Mouse (Mus musculus) layer of hippocampus, adult 18-20 months (tissue): Measurements from ENCODE around the gene Dmbt1. TPM values are rescaled to one million over a fixed set of nuclear protein-coding genes. Genes with fewer than 3 reads are reported as not detected.
"Not testable (repeated sequence)": the region's sequence is repeated elsewhere in the genome, so short reads cannot be mapped to it uniquely, and the experiment has no call there.

Experiments used
- DNase-seq, 2 experiments: peaks; one replicate each; pipeline ENCODE4 v3.0.0; 2022; ENCODE audit warnings: low spot score in 2 of 2
- total RNA-seq, 2 experiments: library from RNA; stranded (reverse); gene quantifications; 2 replicates each; pipeline ENCODE4 v1.2.3; 2021

The Dmbt1 gene
- total RNA-seq, 2 experiments from 2014 or later = not detected

DNA sequence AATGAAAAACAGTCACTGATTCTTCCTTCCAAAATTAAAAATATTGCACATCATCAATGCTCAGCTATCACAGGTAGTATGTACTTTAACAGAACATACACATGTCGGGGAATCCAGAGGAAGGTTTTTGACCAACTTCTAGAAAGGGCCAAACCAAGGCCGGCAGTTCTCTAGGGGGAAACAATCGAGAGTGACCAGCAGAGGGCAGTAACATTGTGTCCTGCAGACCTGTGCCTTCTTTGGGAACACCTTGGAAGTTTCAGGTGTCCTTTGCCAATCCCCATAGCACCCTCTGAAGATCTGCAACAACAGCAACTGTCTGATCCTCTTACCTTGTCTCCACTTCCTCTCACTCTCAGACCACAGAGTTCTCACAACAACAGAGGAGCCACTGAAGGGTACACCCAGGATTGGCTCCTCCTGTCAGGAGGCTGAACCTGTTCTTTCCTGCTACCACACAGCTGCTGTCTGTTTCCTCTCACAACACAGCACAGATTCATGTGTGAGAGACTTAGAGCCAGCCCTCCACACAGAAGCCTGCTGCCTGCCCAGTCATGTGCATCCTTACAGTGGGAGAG, 13.5 kb downstream of the Dmbt1 start:
- DNase-seq = not testable (repeated sequence)

DNA sequence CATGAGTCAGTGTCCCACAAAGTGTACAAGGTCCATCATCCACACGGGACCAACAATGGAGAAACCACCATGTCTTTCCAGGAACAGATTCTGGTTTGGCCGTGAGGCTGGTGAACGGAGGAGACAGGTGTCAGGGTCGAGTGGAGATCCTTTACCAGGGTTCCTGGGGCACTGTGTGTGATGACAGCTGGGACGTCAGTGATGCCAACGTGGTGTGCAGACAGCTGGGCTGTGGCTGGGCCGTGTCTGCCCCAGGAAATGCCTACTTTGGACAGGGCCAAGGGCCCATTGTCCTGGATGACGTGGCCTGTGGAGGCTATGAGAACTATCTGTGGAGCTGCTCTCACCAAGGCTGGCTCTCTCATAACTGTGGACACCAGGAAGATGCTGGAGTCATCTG, 18.0 kb downstream of the Dmbt1 start:
- not testable (repeated sequence) for DNase-seq

GRCm38 (mm10) chr7:131054808-131055370, 23.0 kb downstream of the Dmbt1 start:
- DNase-seq = peak in 1 of 2 experiments; percentile 7

DNA sequence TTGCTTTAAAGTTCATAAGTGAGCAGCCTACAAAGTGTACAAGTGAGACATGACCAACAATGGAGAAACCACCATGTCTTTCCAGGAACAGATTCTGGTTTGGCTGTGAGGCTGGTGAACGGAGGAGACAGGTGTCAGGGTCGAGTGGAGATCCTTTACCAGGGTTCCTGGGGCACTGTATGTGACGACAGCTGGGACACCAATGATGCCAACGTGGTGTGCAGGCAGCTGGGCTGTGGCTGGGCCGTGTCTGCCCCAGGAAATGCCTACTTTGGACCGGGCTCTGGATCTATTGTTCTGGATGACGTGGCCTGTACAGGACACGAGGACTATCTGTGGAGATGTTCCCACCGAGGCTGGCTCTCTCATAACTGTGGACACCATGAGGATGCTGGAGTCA, 26.1 kb downstream of the Dmbt1 start:
- not testable (repeated sequence) for DNase-seq

DNA sequence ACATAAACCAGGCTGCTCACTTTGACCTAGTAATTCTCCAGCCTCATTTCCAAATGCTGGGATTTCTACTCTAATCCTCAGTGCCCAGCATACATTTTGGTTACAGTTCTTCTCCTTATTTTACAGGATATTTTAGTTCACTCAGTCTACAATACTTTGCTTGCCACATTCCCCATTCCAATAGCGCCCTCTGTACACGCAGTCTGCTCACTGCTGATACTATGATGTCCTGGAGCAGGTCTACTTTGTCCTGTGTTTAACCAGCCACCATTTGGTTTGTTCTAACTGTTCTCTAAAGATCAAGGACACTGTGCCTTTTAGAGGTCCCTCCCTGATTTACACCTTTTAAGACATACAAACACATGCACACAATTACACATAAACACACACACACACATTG, 28.0 kb downstream of the Dmbt1 start:
- DNase-seq = peak in 1 of 2 experiments; percentile 10

- no peak for DNase-seq
These were observed 30.7 kb downstream of the Dmbt1 start for GRCm38 (mm10) chr7:131062541-131062940.

- DNase-seq = peak; percentile 3 to 26
These were observed 36.3 kb downstream of the Dmbt1 start for GRCm38 (mm10) chr7:131068191-131068590.

GRCm38 (mm10) chr7:131073476-131073875, 41.6 kb downstream of the Dmbt1 start:
- not testable (repeated sequence) for DNase-seq

- DNase-seq = not testable (repeated sequence)
These were observed 42.2 kb downstream of the Dmbt1 start for GRCm38 (mm10) chr7:131074098-131074497.

- DNase-seq = peak in 1 of 2 experiments; percentile 28
These were observed 44.1 kb downstream of the Dmbt1 start for GRCm38 (mm10) chr7:131075956-131076355.

- not testable (repeated sequence) for DNase-seq
These were observed 50.5 kb downstream of the Dmbt1 start for GRCm38 (mm10) chr7:131082403-131082802.

DNA sequence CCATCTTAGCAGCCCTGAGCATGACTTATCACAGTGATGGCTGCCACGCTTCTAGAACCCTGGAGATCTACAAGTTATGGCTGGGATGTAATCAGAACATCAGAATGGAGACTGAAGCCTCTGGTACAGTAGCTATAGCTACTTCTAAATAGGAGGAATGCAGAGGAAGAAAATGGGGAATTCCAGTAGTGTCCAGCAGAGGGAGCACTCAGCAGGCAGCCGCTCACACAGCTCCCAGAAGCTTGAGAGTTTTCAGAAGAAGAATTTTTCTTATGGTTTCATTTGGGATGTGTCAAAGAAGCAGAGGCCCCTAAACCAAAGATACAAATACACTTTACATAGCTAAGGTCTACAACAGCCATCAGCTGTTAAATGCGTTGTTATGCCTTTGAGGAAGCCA, 80.6 kb downstream of the Dmbt1 start:
- peak; percentile 66 to 90 for DNase-seq

DNA sequence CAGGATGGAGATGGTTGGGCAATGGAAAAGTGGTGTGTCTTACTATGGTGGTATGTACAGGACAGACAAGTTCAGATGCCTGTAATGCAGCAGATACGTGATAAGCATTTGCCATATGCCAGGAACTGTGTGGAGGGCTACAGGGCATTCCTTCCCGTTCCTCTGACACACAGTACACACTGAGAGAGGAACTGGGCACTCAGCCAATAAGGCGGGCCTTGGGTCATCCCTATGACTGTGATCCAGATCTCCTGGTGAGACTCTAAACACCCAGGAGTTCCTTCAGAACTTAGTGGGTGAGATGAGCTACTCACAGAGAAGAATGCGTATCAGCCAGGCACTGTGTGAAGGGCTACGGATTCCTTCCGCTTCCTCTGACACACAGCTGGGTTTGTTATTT, 81.8 kb downstream of the Dmbt1 start:
- no peak for DNase-seq

GRCm38 (mm10) chr7:131114434-131114833, 82.6 kb downstream of the Dmbt1 start:
- no peak for DNase-seq

- DNase-seq = peak in 1 of 2 experiments; percentile 8
These were observed 90.5 kb downstream of the Dmbt1 start for GRCm38 (mm10) chr7:131122210-131122807.

DNA sequence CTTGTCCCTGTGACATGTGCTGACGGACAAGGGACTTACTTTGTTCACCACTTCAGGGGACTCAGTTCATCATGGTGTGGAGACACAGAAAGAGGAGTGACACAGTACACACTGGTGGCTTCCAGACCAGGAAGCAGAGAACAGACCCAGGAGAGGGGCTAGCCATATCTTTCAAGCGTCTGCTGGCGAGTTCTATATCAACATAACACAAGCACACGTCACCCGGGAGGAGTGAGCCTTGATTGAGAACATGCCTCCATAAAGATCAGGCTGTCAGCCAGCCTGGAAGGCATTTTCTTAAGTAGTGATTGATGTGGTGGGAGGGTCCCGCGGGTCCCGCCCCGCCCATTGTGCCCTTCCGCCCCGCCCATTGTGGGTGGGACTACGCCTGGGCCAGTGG, 98.2 kb downstream of the Dmbt1 start:
- no peak for DNase-seq

- no peak for DNase-seq
These were observed 101.3 kb downstream of the Dmbt1 start for GRCm38 (mm10) chr7:131133181-131133580.

DNA sequence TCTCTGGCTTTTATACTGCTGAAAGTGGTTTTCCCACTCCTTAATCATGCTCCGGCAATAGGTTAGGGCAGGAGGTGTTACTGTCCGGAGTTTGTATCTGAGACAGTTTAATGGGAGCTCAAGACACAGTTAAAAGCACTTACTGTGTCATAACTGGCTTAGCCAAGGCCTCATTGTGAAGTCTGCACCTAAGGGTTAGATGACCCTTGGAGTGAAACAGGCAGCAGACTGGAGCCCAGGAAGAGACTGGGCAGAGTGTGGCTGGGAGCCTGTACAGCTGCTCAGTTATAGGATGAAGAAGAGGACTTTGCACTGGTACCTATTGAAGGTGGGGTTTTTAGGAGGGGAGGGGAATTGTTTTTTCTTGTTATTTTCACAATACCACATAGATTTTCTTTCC, 114.4 kb downstream of the Dmbt1 start, which contains the start of gene 4933402N03Rik:
TSS of gene 4933402N03Rik (minus strand) at position 101 of the 400 bp plus-strand sequence.
- no peak for DNase-seq

- no peak for DNase-seq
These were observed 118.3 kb downstream of the Dmbt1 start for GRCm38 (mm10) chr7:131150179-131150578.

- DNase-seq = no peak
These were observed 121.2 kb downstream of the Dmbt1 start for GRCm38 (mm10) chr7:131153044-131153443.

DNA sequence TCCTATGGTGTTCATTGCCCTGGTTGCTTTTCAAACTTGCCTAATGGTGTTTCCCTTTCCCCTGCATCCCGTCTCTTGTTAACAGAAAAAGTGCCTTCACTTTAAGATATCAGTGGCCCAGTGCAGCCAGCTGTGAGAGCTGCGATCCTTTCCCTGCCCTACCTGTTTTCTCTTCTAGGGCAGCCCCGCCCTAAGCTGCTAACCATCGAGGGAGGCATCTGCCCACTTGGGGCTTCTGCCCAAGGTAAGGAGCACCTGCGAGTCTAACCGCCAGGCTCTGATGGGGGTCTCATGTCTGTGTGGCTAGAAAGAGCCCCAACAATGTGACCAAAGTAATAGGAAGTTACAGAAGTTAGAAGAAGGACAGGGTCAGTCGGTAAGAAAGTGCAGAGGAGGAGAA, 130.4 kb downstream of the Dmbt1 start:
- DNase-seq = no peak

GRCm38 (mm10) chr7:131167771-131168170, 135.9 kb downstream of the Dmbt1 start:
- DNase-seq = no peak

GRCm38 (mm10) chr7:131169099-131169498, 137.2 kb downstream of the Dmbt1 start:
- DNase-seq = no peak
